Mouse (Mus musculus): ENCODE measurements around the gene Pdzd8. TPM values are rescaled to one million over a fixed set of nuclear protein-coding genes. Genes with fewer than 3 reads are reported as not detected.

The Pdzd8 gene
- polyA plus RNA-seq, 1 experiment from 2014 or later = 11.8 TPM

- 98% methylated on average over 12 of the region's 14 CpGs for WGBS
- no peak within 1 kb of the TSS for H3K27ac ChIP-seq
- no peaks in the 10 kb centered on the region for H3K9me3 ChIP-seq
- H3K36me3 ChIP-seq = peaks cover 16% of the 10 kb centered on the region
- ATAC-seq (ENCODE audit: low FRiP score, low read depth) = no peak
- H3K4me2 ChIP-seq (replicated peaks) = no peak within 1 kb of the TSS
- no peaks in the 10 kb centered on the region for H3K4me1 ChIP-seq
- no peak within 1 kb of the TSS for H3K4me3 ChIP-seq
- no peaks in the 10 kb centered on the region for H3K27me3 ChIP-seq
- no peak within 1 kb of the TSS for H3K9ac ChIP-seq
Observed at GRCm38 (mm10) chr19:59321990-59322389, 23.6 kb downstream of the Pdzd8 start, which contains the start of gene Rps12-ps3. Gene Rps12-ps3, plus strand, starts transcription at chr19:59322290.

DNA sequence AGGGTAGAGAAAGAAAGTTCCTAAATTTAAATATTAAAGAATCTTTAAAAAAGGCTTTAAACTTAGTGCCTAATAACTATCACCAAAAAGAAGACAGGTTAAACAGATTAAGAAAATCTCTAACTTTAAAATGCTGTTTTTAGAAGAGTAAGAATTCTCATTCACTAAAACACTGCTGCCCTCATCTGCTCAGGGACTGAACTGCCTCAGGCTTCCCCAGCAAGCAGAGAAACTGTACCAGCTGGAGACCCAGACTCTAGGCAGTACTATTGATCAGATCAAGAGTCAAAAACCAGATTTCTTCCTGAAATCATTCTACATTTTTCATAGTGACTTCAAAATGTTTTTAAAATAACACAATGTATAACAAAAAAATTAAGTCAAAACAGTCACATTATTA is 29.0 kb downstream of the Pdzd8 start:
- Histone ChIP-seq H3K4me1 (no peaks in the 10 kb centered on the region), H3K9me3 (no peaks in the 10 kb centered on the region), H3K4me2 (replicated peaks) (no peak overlapping the region), H3K9ac (no peak overlapping the region), H3K27ac (no peak overlapping the region), H3K36me3 (peaks cover 13% of the 10 kb centered on the region), H3K4me3 (no peak overlapping the region), H3K27me3 (no peaks in the 10 kb centered on the region)
- no peak for ATAC-seq (ENCODE audit: low FRiP score, low read depth)

DNA sequence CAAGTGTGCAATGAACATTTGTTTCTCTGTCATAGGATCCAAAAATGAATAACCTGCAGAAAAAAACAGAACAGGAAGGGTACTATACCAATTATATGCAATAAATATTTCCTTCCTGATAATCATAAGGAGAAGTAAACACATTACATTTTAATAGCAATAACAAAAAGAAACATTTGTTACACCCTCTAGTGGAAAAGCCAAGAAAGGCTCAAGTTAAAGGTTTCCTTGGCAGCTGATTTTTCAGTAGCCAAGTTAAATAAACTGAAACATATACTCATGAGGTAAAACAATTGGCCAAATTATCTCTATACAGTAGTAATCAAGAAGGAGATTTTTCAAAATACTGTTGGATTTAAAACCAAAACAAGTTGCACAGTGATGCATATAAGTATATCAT is 30.3 kb downstream of the Pdzd8 start:
- H3K27me3 ChIP-seq = no peaks in the 10 kb centered on the region
- H3K36me3 ChIP-seq = peaks cover 13% of the 10 kb centered on the region
- ATAC-seq (ENCODE audit: low FRiP score, low read depth) = no peak
- H3K27ac ChIP-seq = no peak overlapping the region
- no peak overlapping the region for H3K4me3 ChIP-seq
- H3K9me3 ChIP-seq = no peaks in the 10 kb centered on the region
- H3K4me2 ChIP-seq (replicated peaks) = no peak overlapping the region
- H3K9ac ChIP-seq = no peak overlapping the region
- no peaks in the 10 kb centered on the region for H3K4me1 ChIP-seq

GRCm38 (mm10) chr19:59292183-59292839 is 53.3 kb downstream of the Pdzd8 start:
- H3K9ac ChIP-seq = no peak overlapping the region
- H3K9me3 ChIP-seq = no peaks in the 10 kb centered on the region
- H3K36me3 ChIP-seq = no peaks in the 10 kb centered on the region
- H3K27me3 ChIP-seq = no peaks in the 10 kb centered on the region
- H3K4me2 ChIP-seq (replicated peaks) = no peak overlapping the region
- no peaks in the 10 kb centered on the region for H3K4me1 ChIP-seq
- H3K27ac ChIP-seq = no peak overlapping the region
- H3K4me3 ChIP-seq = no peak overlapping the region
- no peak for ATAC-seq (ENCODE audit: low FRiP score, low read depth)
- 85% methylated on average over 5 of the region's 5 CpGs for WGBS

GRCm38 (mm10) chr19:59289811-59290210 is 55.8 kb downstream of the Pdzd8 start:
- H3K9me3 ChIP-seq = no peaks in the 10 kb centered on the region
- 89% methylated on average over 6 of the region's 6 CpGs for WGBS
- ATAC-seq (ENCODE audit: low FRiP score, low read depth) = no peak

GRCm38 (mm10) chr19:59289042-59289441 is 56.5 kb downstream of the Pdzd8 start:
- Histone ChIP-seq H3K4me3 (no peak overlapping the region), H3K9me3 (no peaks in the 10 kb centered on the region), H3K27me3 (no peaks in the 10 kb centered on the region), H3K36me3 (peaks cover 4% of the 10 kb centered on the region; the same call in 1 of the 2 replicates), H3K4me2 (replicated peaks) (no peak overlapping the region), H3K27ac (no peak overlapping the region), H3K9ac (no peak overlapping the region), H3K4me1 (no peaks in the 10 kb centered on the region)
- no peak for ATAC-seq (ENCODE audit: low FRiP score, low read depth)

More at GRCm38 (mm10) chr19:59289811-59290210, 55.8 kb downstream of the Pdzd8 start:
- H3K36me3 ChIP-seq = peaks cover 4% of the 10 kb centered on the region; the same call in 1 of the 2 replicates
- H3K4me1 ChIP-seq = no peaks in the 10 kb centered on the region
- H3K4me2 ChIP-seq (replicated peaks) = no peak overlapping the region
- H3K27ac ChIP-seq = no peak overlapping the region
- H3K27me3 ChIP-seq = no peaks in the 10 kb centered on the region
- no peak overlapping the region for H3K9ac ChIP-seq
- no peak overlapping the region for H3K4me3 ChIP-seq

GRCm38 (mm10) chr19:59282001-59282400 is 63.6 kb downstream of the Pdzd8 start:
- H3K27me3 ChIP-seq = no peaks in the 10 kb centered on the region
- ATAC-seq (ENCODE audit: low FRiP score, low read depth) = no peak
- no peak overlapping the region for H3K4me3 ChIP-seq
- WGBS = 91% methylated on average over 3 of the region's 3 CpGs
- H3K27ac ChIP-seq = no peak overlapping the region
- no peaks in the 10 kb centered on the region for H3K4me1 ChIP-seq
- H3K9me3 ChIP-seq = no peaks in the 10 kb centered on the region
- no peak overlapping the region for H3K4me2 ChIP-seq (replicated peaks)
- H3K9ac ChIP-seq = no peak overlapping the region
- peaks cover 4% of the 10 kb centered on the region; the same call in 1 of the 2 replicates for H3K36me3 ChIP-seq

- H3K36me3 ChIP-seq = no peaks in the 10 kb centered on the region
- no peaks in the 10 kb centered on the region for H3K9me3 ChIP-seq
- ATAC-seq (ENCODE audit: low FRiP score, low read depth) = no peak
- H3K4me2 ChIP-seq (replicated peaks) = no peak overlapping the region
- H3K27ac ChIP-seq = no peak overlapping the region
- no peaks in the 10 kb centered on the region for H3K4me1 ChIP-seq
- H3K27me3 ChIP-seq = no peaks in the 10 kb centered on the region
- no peak overlapping the region for H3K4me3 ChIP-seq
- H3K9ac ChIP-seq = no peak overlapping the region
Observed at GRCm38 (mm10) chr19:59280841-59281240, 64.7 kb downstream of the Pdzd8 start.

DNA sequence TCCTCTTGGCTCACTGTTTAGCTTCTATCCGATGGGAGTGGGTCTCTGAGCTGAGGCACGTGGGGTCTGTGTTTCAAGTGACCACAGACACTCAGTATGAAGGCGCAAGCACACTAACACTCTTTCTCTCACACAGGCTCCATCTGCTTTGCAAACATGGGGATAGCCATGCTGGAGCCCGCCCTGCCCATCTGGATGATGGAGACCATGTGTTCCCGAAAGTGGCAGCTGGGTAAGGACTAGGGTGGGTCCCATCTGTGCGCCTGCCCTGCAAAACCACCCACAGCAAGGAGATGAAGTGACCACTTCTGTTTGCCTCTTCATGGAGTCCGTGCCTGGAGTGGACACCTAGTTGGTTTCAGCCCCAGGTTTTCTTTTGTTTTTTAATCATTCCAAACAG is 69.2 kb downstream of the Pdzd8 start:
- H3K4me3 ChIP-seq = no peak overlapping the region
- ATAC-seq (ENCODE audit: low FRiP score, low read depth) = no peak
- H3K27me3 ChIP-seq = no peaks in the 10 kb centered on the region
- 82% methylated on average over 7 of the region's 7 CpGs for WGBS
- H3K36me3 ChIP-seq = no peaks in the 10 kb centered on the region
- no peak overlapping the region for H3K4me2 ChIP-seq (replicated peaks)
- H3K4me1 ChIP-seq = no peaks in the 10 kb centered on the region
- H3K9me3 ChIP-seq = no peaks in the 10 kb centered on the region
- H3K9ac ChIP-seq = no peak overlapping the region
- no peak overlapping the region for H3K27ac ChIP-seq

DNA sequence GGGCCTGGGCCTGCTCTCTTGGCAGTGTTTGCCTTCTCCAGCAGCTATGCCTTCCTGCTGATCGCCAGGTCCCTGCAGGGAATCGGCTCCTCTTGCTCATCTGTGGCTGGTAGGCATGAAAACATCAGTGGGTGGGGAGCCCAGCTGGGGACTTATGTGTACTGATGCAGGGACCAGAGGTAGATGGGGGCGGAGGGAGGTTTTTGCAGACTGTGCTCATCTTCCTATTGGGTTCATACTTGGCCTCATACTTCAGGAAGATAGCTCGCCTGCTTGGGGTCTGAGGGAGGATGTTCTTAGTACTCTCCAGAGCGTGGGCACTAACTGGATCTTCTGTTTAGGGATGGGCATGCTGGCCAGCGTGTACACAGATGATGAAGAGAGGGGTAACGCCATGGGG is 72.4 kb downstream of the Pdzd8 start:
- no peak overlapping the region for H3K4me3 ChIP-seq
- 95% methylated on average over 7 of the region's 7 CpGs for WGBS
- H3K4me1 ChIP-seq = no peaks in the 10 kb centered on the region
- no peak overlapping the region for H3K9ac ChIP-seq
- no peak for ATAC-seq (ENCODE audit: low FRiP score, low read depth)
- H3K4me2 ChIP-seq (replicated peaks) = no peak overlapping the region
- H3K36me3 ChIP-seq = no peaks in the 10 kb centered on the region
- no peak overlapping the region for H3K27ac ChIP-seq
- H3K9me3 ChIP-seq = no peaks in the 10 kb centered on the region
- H3K27me3 ChIP-seq = no peaks in the 10 kb centered on the region

GRCm38 (mm10) chr19:59267417-59267963 is 78.1 kb downstream of the Pdzd8 start:
- no peak for ATAC-seq (ENCODE audit: low FRiP score, low read depth)

DNA sequence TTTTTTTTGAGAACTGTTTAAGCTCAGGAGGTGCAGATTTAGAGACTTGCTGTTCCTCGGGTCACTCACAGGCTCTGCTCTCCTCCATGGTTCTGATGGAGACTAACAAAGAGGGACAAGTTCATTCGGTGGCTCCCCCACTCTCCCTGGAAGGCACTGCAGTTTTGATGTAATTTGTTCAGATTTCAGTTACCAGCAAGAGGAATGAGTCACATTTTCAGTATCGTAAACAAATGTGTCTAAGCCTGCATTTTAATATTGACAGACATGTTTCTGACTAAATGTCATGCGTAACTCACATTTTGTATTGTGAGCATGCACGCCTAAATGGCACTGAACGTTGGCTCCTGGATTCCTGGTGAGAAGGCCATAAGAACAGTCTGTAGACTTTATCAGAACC is 79.7 kb downstream of the Pdzd8 start:
- Histone ChIP-seq H3K4me2 (replicated peaks) (no peak overlapping the region), H3K27me3 (peaks cover 28% of the 10 kb centered on the region), H3K4me1 (peaks cover 15% of the 10 kb centered on the region), H3K27ac (no peak overlapping the region), H3K9me3 (no peaks in the 10 kb centered on the region), H3K4me3 (no peak overlapping the region), H3K36me3 (no peaks in the 10 kb centered on the region), H3K9ac (no peak overlapping the region)
- 67% methylated on average over 6 of the region's 6 CpGs for WGBS
- ATAC-seq (ENCODE audit: low FRiP score, low read depth) = no peak

More at GRCm38 (mm10) chr19:59267417-59267963, 78.1 kb downstream of the Pdzd8 start:
- Histone ChIP-seq H3K4me2 (replicated peaks) (no peak overlapping the region), H3K27ac (no peak overlapping the region), H3K36me3 (no peaks in the 10 kb centered on the region), H3K4me3 (no peak overlapping the region), H3K27me3 (peaks cover 12% of the 10 kb centered on the region), H3K4me1 (peaks cover 9% of the 10 kb centered on the region; the same call in 1 of the 2 replicates), H3K9ac (no peak overlapping the region), H3K9me3 (no peaks in the 10 kb centered on the region)
- 9% methylated on average over 5 of the region's 5 CpGs for WGBS
